Comparison of ENCODE assay signal across 24 mouse cellular contexts in genomic region chr8:126195616-126196015, GRCm38 (mm10).
A peak's percentile ranks its signal among the peaks of the same experiment; 100 is the strongest.
DNase-seq lines count a peak whose midpoint lies in the region; TF ChIP-seq lines count a peak whose summit lies in the region.
"Had no signal": no experiment of that assay in that cellular context is flagged by ENCODE, and none has a peak within 500 bp of the region (broad histone marks: within the 10 kb centered on the region; RNA-seq: fewer than 3 reads in every experiment).

No protein-coding gene starts in this region.

- no peaks in the 10 kb centered on the region for H3K36me3 ChIP-seq in myocyte (ENCODE audit: control insufficient read depth, insufficient read depth)
- H3K36me3 ChIP-seq: embryonic facial prominence, embryonic 12.5 days; forebrain, embryonic 12.5 days; forebrain, embryonic 15.5 days; G1E; heart, embryonic 10.5 days; heart, embryonic 13.5 days; hindbrain, embryonic 12.5 days; hindbrain, embryonic 15.5 days had no signal

- H3K4me2 ChIP-seq in myocyte (ENCODE audit: low read depth): no peak overlapping the region
- H3K4me2 ChIP-seq: embryonic facial prominence, embryonic 12.5 days; forebrain, embryonic 12.5 days; forebrain, embryonic 15.5 days; heart, embryonic 13.5 days; hindbrain, embryonic 12.5 days; hindbrain, embryonic 15.5 days had no signal

- no peaks in the 10 kb centered on the region for H3K27me3 ChIP-seq in myocyte (ENCODE audit: control insufficient read depth, insufficient read depth, insufficient read length)
- H3K27me3 ChIP-seq: embryonic facial prominence, embryonic 12.5 days; forebrain, embryonic 12.5 days; forebrain, embryonic 15.5 days; heart, embryonic 13.5 days; hindbrain, embryonic 12.5 days; hindbrain, embryonic 15.5 days; Patski had no signal

- no peak overlapping the region for H3K4me3 ChIP-seq in layer of hippocampus, adult 2 months
- H3K4me3 ChIP-seq in myocyte: no peak overlapping the region
- H3K4me3 ChIP-seq: embryonic facial prominence, embryonic 12.5 days; erythroblast, embryonic 14.5 days; forebrain, embryonic 12.5 days; forebrain, embryonic 15.5 days; heart, adult 2 months; heart, embryonic 10.5 days; heart, embryonic 13.5 days; hindbrain, embryonic 12.5 days; hindbrain, embryonic 15.5 days had no signal

- no peak for TF ChIP-seq CTCF in layer of hippocampus, adult 2 months (conservative IDR thresholded peaks at IDR 0.05)

- DNase-seq in adrenal gland, adult (ENCODE audit: inconsistent age in 2 of 2, low spot score in 1 of 2): peak; percentile 9 to 64
- no peak for DNase-seq in adrenal gland, postnatal 4 days (ENCODE audit: low spot score in 2 of 2)
- peak; percentile 15 for DNase-seq in adrenal gland, postnatal 14 days
- no peak for DNase-seq in adrenal gland, adult 18-20 months (ENCODE audit: low spot score in 2 of 2)
- DNase-seq in layer of hippocampus, adult 2 months (ENCODE audit: low spot score in 2 of 2): no peak
- no peak for DNase-seq in layer of hippocampus, postnatal 25 days (ENCODE audit: extremely low spot score in 1 of 2, low spot score in 1 of 2)
- DNase-seq in urinary bladder, postnatal 36 days (ENCODE audit: low spot score in 2 of 2): no peak
- DNase-seq: cerebellum, adult 18-20 months; cerebellum, adult 9-10 months; cerebellum, postnatal 14 days; gastrocnemius, postnatal 25 days; heart, adult 2 months; heart, postnatal 14 days had no signal

- no peaks in the 10 kb centered on the region for H3K79me2 ChIP-seq in myocyte (ENCODE audit: control insufficient read depth, insufficient read depth)

- H3K27ac ChIP-seq in layer of hippocampus, adult 2 months: peak overlapping the region; percentile 36; the same call in 1 of the 2 replicates
- H3K27ac ChIP-seq: embryonic facial prominence, embryonic 12.5 days; forebrain, embryonic 12.5 days; forebrain, embryonic 15.5 days; heart, adult 2 months; heart, embryonic 10.5 days; heart, embryonic 13.5 days; hindbrain, embryonic 12.5 days; hindbrain, embryonic 15.5 days had no signal

- H3ac ChIP-seq in myocyte (ENCODE audit: control insufficient read depth, insufficient read length): no peak overlapping the region

- no peak for TF ChIP-seq POLR2A in myocyte (IDR thresholded peaks at IDR 0.05; ENCODE audit: insufficient read length, low read depth)

TF ChIP-seq in myocyte, 11 proteins besides CTCF, POLR2A, EP300 and RAD21:
- TF ChIP-seq MYOD1 (IDR thresholded peaks at IDR 0.05; ENCODE audit: control insufficient read depth in 1 of 3, insufficient read length in 2 of 3, low read depth in 2 of 3) (peak in 2 of 3 experiments; percentile 68 to 70), CEBPB (IDR thresholded peaks at IDR 0.05; ENCODE audit: insufficient read depth, poor library complexity, severe bottlenecking) (no peak), MYOG (IDR thresholded peaks at IDR 0.05; ENCODE audit: control insufficient read depth in 1 of 3, insufficient read depth in 1 of 3, insufficient read length in 2 of 3, low read depth in 2 of 3) (peak in 1 of 3 experiments; percentile 61)
TF ChIP-seq in myocyte: peak in this region for 2.

Comparison
In these comparisons a context has a peak if more than half of its experiments do, and no peak if none do; other contexts are left out.
1. DNase-seq: peak in adrenal gland, adult (2 of 2) and adrenal gland, postnatal 14 days (single experiment); none in adrenal gland, postnatal 4 days (0 of 2), adrenal gland, adult 18-20 months (0 of 2), layer of hippocampus, adult 2 months (0 of 2), layer of hippocampus, postnatal 25 days (0 of 2) and urinary bladder, postnatal 36 days (0 of 2).